Mouse (Mus musculus): Measurements from ENCODE around the gene Atg101. TPM values are rescaled to one million over a fixed set of nuclear protein-coding genes. Genes with fewer than 3 reads are reported as not detected.

Gene Atg101
- polyA plus RNA-seq, 1 experiment from 2014 or later: 34.4 TPM

- Histone ChIP-seq H3K4me3 (ENCODE audit: low read depth, low read length) (no peak overlapping the region), H3K9ac (replicated peaks) (no peak overlapping the region), H3K36me3 (replicated peaks; ENCODE audit: insufficient read depth, low read length) (no peaks in the 10 kb centered on the region), H3K4me1 (ENCODE audit: insufficient read depth) (peaks cover 6% of the 10 kb centered on the region; the same call in 1 of the 2 replicates), H3K27me3 (ENCODE audit: insufficient read depth, low read length) (no peaks in the 10 kb centered on the region; the same call in 1 of the 2 replicates), H3K4me2 (ENCODE audit: low read depth, low read length) (no peak overlapping the region), H3K27ac (ENCODE audit: low read depth) (no peak overlapping the region), H3K9me3 (ENCODE audit: low read length) (no peaks in the 10 kb centered on the region)
- TF ChIP-seq EP300 (IDR thresholded peaks at IDR 0.05; ENCODE audit: low read depth) (no peak), CTCF (IDR thresholded peaks at IDR 0.05; ENCODE audit: low read depth) (no peak)
- WGBS (ENCODE audit: insufficient replicate concordance): 42% methylated on average over 1 of the region's 1 CpGs
- DNase-seq (no peak), ATAC-seq (no peak)
These were observed 49.1 kb downstream of the Atg101 start for GRCm38 (mm10) chr15:101333165-101333564.

- WGBS (ENCODE audit: insufficient replicate concordance): 30% methylated on average over 4 of the region's 4 CpGs
- no peak for DNase-seq
- H3K9ac ChIP-seq (replicated peaks): no peak overlapping the region
These were observed 49.6 kb downstream of the Atg101 start for GRCm38 (mm10) chr15:101333648-101334047.

GRCm38 (mm10) chr15:101336474-101337174, 52.6 kb downstream of the Atg101 start:
- no peaks in the 10 kb centered on the region for H3K36me3 ChIP-seq (replicated peaks; ENCODE audit: insufficient read depth, low read length)
- no peaks in the 10 kb centered on the region for H3K9me3 ChIP-seq (ENCODE audit: low read length)
- H3K4me2 ChIP-seq (ENCODE audit: low read depth, low read length): peak overlapping the region; percentile 49
- no peak overlapping the region for H3K9ac ChIP-seq (replicated peaks)
- ATAC-seq (peak; percentile 67), DNase-seq (no peak)
- no peak for TF ChIP-seq CTCF (IDR thresholded peaks at IDR 0.05; ENCODE audit: low read depth)
- no peak; the same call in 1 of the 2 replicates for TF ChIP-seq EP300 (IDR thresholded peaks at IDR 0.05; ENCODE audit: low read depth)
- 21% methylated on average over 24 of the region's 24 CpGs for WGBS (ENCODE audit: insufficient replicate concordance)
- peaks cover 6% of the 10 kb centered on the region; the same call in 1 of the 2 replicates for H3K4me1 ChIP-seq (ENCODE audit: insufficient read depth)
- no peaks in the 10 kb centered on the region; the same call in 1 of the 2 replicates for H3K27me3 ChIP-seq (ENCODE audit: insufficient read depth, low read length)
- peak overlapping the region; percentile 51 for H3K27ac ChIP-seq (ENCODE audit: low read depth)
- no peak overlapping the region for H3K4me3 ChIP-seq (ENCODE audit: low read depth, low read length)

More at GRCm38 (mm10) chr15:101333648-101334047, 49.6 kb downstream of the Atg101 start:
- no peak overlapping the region for H3K4me3 ChIP-seq (ENCODE audit: low read depth, low read length)
- H3K9me3 ChIP-seq (ENCODE audit: low read length): no peaks in the 10 kb centered on the region
- no peak overlapping the region for H3K4me2 ChIP-seq (ENCODE audit: low read depth, low read length)
- peaks cover 6% of the 10 kb centered on the region; the same call in 1 of the 2 replicates for H3K4me1 ChIP-seq (ENCODE audit: insufficient read depth)
- no peak for TF ChIP-seq CTCF (IDR thresholded peaks at IDR 0.05; ENCODE audit: low read depth)
- no peak for TF ChIP-seq EP300 (IDR thresholded peaks at IDR 0.05; ENCODE audit: low read depth)
- H3K27me3 ChIP-seq (ENCODE audit: insufficient read depth, low read length): no peaks in the 10 kb centered on the region; the same call in 1 of the 2 replicates
- no peak overlapping the region for H3K27ac ChIP-seq (ENCODE audit: low read depth)
- H3K36me3 ChIP-seq (replicated peaks; ENCODE audit: insufficient read depth, low read length): no peaks in the 10 kb centered on the region
- ATAC-seq: no peak

- H3K36me3 ChIP-seq (replicated peaks; ENCODE audit: insufficient read depth, low read length): no peaks in the 10 kb centered on the region
- H3K9me3 ChIP-seq (ENCODE audit: low read length): no peaks in the 10 kb centered on the region
- peaks cover 6% of the 10 kb centered on the region; the same call in 1 of the 2 replicates for H3K4me1 ChIP-seq (ENCODE audit: insufficient read depth)
- WGBS (ENCODE audit: insufficient replicate concordance): 73% methylated on average over 4 of the region's 4 CpGs
- DNase-seq: no peak
- ATAC-seq: no peak
- no peak overlapping the region for H3K4me2 ChIP-seq (ENCODE audit: low read depth, low read length)
- H3K4me3 ChIP-seq (ENCODE audit: low read depth, low read length): no peak overlapping the region
- no peak overlapping the region for H3K9ac ChIP-seq (replicated peaks)
- no peaks in the 10 kb centered on the region; the same call in 1 of the 2 replicates for H3K27me3 ChIP-seq (ENCODE audit: insufficient read depth, low read length)
- no peak for TF ChIP-seq CTCF (IDR thresholded peaks at IDR 0.05; ENCODE audit: low read depth)
- no peak for TF ChIP-seq EP300 (IDR thresholded peaks at IDR 0.05; ENCODE audit: low read depth)
- H3K27ac ChIP-seq (ENCODE audit: low read depth): no peak overlapping the region
These were observed 54.3 kb downstream of the Atg101 start for GRCm38 (mm10) chr15:101338359-101338758.

GRCm38 (mm10) chr15:101339537-101339936, 55.5 kb downstream of the Atg101 start:
- WGBS (ENCODE audit: insufficient replicate concordance): 0% methylated on average over 2 of the region's 2 CpGs
- peak; percentile 65 for ATAC-seq
- no peak overlapping the region for H3K27ac ChIP-seq (ENCODE audit: low read depth)

More at GRCm38 (mm10) chr15:101339537-101339936, 55.5 kb downstream of the Atg101 start:
- Histone ChIP-seq H3K27me3 (ENCODE audit: insufficient read depth, low read length) (no peaks in the 10 kb centered on the region; the same call in 1 of the 2 replicates), H3K36me3 (replicated peaks; ENCODE audit: insufficient read depth, low read length) (no peaks in the 10 kb centered on the region), H3K9me3 (ENCODE audit: low read length) (no peaks in the 10 kb centered on the region), H3K4me3 (ENCODE audit: low read depth, low read length) (no peak overlapping the region), H3K4me2 (ENCODE audit: low read depth, low read length) (no peak overlapping the region), H3K9ac (replicated peaks) (no peak overlapping the region), H3K4me1 (ENCODE audit: insufficient read depth) (peaks cover 6% of the 10 kb centered on the region; the same call in 1 of the 2 replicates)
- TF ChIP-seq EP300 (IDR thresholded peaks at IDR 0.05; ENCODE audit: low read depth) (no peak), CTCF (IDR thresholded peaks at IDR 0.05; ENCODE audit: low read depth) (peak; percentile 94)
- DNase-seq: peak; percentile 88

Other genes starting within 250 kb of the Atg101 start
- not detected in 2 replicates for gene Gm47841, start 236.9 kb upstream of the Atg101 start, polyA plus RNA-seq (2015; fragmentation: Nextera tagmentation; extraction: Ambion mirVana)
- 0.18 and 0.26 TPM in 2 replicates for gene Fignl2, start 205.7 kb upstream of the Atg101 start, polyA plus RNA-seq (2015; fragmentation: Nextera tagmentation; extraction: Ambion mirVana)
- not detected in 2 replicates for gene Ankrd33, start 168.5 kb upstream of the Atg101 start, polyA plus RNA-seq (2015; fragmentation: Nextera tagmentation; extraction: Ambion mirVana)
- gene Acvrl1, start 155.8 kb upstream of the Atg101 start, polyA plus RNA-seq (2015; fragmentation: Nextera tagmentation; extraction: Ambion mirVana): 2.3 and 2.6 TPM in 2 replicates
- 2.2 TPM in 2 replicates for gene Acvr1b, start 110.2 kb upstream of the Atg101 start, polyA plus RNA-seq (2015; fragmentation: Nextera tagmentation; extraction: Ambion mirVana)
- gene Grasp, start 60.1 kb upstream of the Atg101 start, polyA plus RNA-seq (2015; fragmentation: Nextera tagmentation; extraction: Ambion mirVana): 0.35 and 0.54 TPM in 2 replicates
- gene Nr4a1, start 30.0 kb upstream of the Atg101 start, polyA plus RNA-seq (2015; fragmentation: Nextera tagmentation; extraction: Ambion mirVana): 0.96 and 1.1 TPM in 2 replicates
- 0.36 and 0.45 TPM in 2 replicates for gene 6030408B16Rik, start 8.9 kb downstream of the Atg101 start, polyA plus RNA-seq (2015; fragmentation: Nextera tagmentation; extraction: Ambion mirVana)
- gene Krt80, start 85.9 kb downstream of the Atg101 start, polyA plus RNA-seq (2015; fragmentation: Nextera tagmentation; extraction: Ambion mirVana): 0.31 and 0.38 TPM in 2 replicates
- gene Krt7, start 126.8 kb downstream of the Atg101 start, polyA plus RNA-seq (2015; fragmentation: Nextera tagmentation; extraction: Ambion mirVana): 2.3 and 2.4 TPM in 2 replicates
- not detected in 2 replicates for gene Krt87, start 154.5 kb downstream of the Atg101 start, polyA plus RNA-seq (2015; fragmentation: Nextera tagmentation; extraction: Ambion mirVana)
- not detected in 2 replicates for gene Krt88, start 163.5 kb downstream of the Atg101 start, polyA plus RNA-seq (2015; fragmentation: Nextera tagmentation; extraction: Ambion mirVana)
- not detected in 2 replicates for gene Krt81, start 179.5 kb downstream of the Atg101 start, polyA plus RNA-seq (2015; fragmentation: Nextera tagmentation; extraction: Ambion mirVana)
- not detected in 2 replicates for gene Krt86, start 189.2 kb downstream of the Atg101 start, polyA plus RNA-seq (2015; fragmentation: Nextera tagmentation; extraction: Ambion mirVana)
- gene Krt83, start 207.2 kb downstream of the Atg101 start, polyA plus RNA-seq (2015; fragmentation: Nextera tagmentation; extraction: Ambion mirVana): 0.33 and 0.58 TPM in 2 replicates
- gene Gm49425, start 233.0 kb downstream of the Atg101 start, polyA plus RNA-seq (2015; fragmentation: Nextera tagmentation; extraction: Ambion mirVana): not detected in 2 replicates
- not detected in 2 replicates for gene Krt84, start 248.5 kb downstream of the Atg101 start, polyA plus RNA-seq (2015; fragmentation: Nextera tagmentation; extraction: Ambion mirVana)